Mouse (Mus musculus) layer of hippocampus, adult 18-20 months (tissue): ENCODE results near the gene Nr2e3. TPM values are rescaled to one million over a fixed set of nuclear protein-coding genes. Genes with fewer than 3 reads are reported as not detected.
"Not testable (repeated sequence)": the region's sequence is repeated elsewhere in the genome, so short reads cannot be mapped to it uniquely, and the experiment has no call there.

Experiments used
- DNase-seq, 2 experiments: peaks; one replicate each; pipeline ENCODE4 v3.0.0; 2022; ENCODE audit warnings: low spot score in 2 of 2
- total RNA-seq, 2 experiments: library from RNA; stranded (reverse); gene quantifications; 2 replicates each; pipeline ENCODE4 v1.2.3; 2021

The Nr2e3 gene
- total RNA-seq, 2 experiments from 2014 or later = not detected

DNA sequence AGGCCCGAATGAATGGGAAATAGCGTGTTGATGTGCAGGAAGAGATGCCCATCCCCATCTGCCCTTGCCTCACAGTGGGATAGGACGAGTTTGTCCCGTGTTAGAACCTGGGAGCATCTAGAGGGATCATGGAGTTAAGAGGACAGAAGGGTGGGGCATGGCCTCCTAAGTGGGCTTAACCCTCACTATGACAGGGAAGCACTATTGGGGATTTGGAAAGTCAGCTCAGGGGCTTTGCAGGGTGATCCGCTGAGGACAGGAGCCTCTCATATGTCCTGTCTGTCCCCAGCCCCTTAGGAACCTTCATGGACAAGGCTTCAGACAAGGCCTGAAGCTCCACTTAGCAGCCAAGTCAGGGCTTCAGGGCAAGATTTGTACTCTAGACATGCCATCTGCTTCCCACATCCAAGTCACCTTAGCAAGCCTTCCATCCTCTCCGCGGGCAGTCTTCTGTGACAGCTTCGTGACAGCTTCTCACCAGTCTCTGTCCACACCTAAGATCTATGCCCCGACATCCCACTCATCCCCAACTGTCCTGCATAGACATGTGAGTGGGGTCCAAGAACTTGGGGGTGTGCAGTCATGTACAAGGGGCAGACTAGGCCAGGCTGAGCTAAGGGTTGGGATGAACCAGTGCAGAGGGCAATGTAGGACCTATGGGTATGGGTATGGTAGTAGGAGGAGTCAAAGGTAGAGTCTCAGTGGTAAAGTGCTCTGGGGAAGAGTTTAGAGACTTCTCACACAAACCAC lies 9.3 kb downstream of the Nr2e3 start:
- no peak for DNase-seq

DNA sequence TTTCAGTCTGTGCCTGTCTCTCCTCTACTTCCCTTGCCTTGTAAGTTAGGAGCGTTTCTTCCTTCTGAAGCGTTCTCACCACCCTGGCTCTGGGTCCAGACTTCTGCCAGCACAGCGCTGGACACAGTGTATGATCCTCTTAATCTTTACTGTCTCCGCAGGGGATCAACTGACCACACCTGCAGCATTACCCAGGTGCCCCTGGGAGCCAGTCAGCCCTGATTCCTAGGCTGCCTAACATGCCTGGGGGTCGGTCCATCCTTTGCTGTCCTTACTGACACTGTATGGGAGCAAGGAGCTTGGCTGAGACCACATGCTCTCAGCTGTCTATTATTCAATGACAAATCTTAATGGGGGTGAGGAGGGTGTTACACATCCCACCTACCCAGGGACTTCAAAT lies 10.5 kb downstream of the Nr2e3 start:
- no peak for DNase-seq

DNA sequence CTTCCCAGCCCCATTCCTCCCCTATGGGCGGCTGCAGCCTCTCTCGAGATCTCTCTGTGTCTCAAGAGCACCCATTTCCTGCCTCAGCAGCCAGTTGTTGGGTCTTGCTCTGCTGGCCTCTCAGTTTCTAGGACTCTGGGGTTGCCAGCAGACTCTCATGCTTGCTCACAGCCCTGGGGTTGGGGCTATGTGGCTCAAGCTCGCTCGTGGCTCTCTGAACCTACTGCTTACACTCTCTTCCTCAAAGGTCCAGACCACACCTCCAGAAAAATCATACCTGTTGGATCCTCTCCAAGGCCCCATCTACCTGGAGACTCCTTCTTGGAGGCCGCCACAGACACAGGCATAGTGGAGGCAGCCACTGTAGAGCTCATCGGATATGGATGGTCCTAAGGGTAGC lies 10.9 kb downstream of the Nr2e3 start:
- no peak for DNase-seq

DNA sequence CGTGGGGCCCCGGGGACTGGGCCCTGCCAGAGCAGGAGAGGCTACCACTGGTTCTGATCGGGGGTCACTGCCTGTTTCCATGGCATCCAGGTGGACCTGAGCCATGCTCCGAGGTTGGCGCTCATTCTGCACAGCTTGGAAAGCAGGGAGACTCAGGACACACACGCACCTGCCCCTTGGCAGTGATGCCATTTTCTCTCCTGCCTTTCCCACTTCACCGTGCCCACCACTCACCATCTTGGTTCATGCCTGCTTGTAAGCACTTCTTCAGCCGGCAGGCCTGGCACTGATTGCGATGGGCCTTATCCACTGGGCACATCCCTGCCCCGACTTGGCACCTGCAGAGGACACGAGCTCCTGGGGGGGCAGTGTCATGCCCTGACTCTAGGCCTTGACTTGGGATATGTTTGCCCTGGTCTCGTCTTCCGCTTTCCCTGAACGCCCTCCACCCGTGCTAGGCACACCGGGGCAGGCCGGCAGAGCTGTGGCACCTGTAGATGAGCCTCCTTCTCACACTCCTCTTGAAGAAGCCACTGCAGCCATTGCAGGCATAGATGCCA lies 11.7 kb downstream of the Nr2e3 start:
- no peak for DNase-seq

DNA sequence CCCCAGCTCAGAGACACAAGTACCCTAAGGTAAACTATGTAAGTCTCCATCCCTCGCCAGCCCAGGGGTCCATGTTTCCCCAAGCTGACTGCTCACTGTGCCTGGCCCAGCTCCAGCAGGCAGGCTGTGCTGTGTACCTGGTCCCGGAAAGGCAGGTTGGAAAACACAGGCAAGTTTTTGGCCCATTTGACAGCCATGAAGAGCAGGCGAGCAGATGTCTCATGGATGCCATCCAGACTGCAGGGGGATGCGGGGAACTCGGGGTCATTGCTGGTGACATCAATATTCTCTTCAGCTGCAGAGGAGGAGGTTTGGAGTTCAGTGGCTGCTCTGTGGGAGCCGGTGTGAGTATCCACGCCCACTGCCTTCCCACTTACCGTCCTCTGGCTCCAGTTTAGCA lies 12.2 kb downstream of the Nr2e3 start:
- DNase-seq = no peak

DNA sequence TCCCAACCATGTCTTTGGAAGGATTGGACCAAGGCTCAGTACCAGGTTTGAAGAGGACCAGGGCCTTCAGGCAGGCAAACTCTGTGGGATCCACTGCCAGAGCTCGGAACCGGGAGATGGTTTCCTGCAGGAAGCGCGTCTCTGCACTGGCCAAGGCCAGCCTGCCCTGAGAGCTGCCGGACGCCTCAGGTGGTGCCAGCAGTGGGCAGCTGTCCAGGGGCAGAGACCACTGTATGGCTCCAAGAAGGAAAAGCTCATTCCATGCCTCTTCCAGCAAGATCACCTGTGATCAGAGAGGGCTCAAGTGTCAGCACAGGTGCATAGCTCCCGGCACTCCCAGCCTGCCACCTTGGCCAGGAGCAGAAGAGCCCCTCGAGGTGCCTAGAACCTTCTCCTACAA lies 13.2 kb downstream of the Nr2e3 start:
- DNase-seq = no peak

DNA sequence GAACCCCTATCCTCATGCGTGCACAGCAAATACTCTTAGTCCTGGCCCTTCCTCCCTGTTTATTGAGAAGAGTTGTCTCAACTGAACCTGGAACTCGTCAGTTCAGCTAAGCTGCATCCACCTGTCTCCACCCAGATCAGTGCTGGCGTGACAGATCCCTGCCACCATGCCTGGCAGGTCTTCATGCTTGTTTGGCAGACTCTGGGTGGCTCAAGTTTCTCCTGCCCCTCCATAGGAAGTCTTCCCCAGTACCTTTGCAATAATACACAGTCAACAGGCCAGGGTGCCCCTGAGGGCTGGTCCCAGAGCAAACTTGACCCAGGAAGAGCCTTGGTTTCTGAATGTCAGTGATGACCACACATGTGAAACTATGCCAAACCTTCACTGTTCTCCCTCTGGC lies 15.2 kb downstream of the Nr2e3 start:
- no peak for DNase-seq

DNA sequence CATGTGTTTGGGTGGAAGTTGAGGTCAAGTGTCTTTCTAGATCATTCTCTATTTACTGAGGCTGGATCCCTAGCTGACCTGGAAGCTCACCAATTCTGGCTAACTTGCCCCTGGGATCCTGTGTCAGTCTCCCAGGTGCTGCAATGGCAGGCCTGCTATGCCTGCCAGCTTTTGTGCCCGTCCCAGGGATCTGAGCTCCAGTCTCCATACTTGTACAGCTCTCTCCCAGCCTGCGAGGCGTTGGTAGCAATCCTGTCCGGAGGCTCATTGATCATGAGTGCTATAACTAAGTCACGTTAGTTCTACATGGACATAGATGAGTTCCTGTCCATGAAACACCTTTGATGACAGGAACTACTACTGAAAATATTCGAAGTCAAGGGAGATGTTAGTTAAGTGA lies 16.6 kb downstream of the Nr2e3 start:
- DNase-seq = no peak

DNA sequence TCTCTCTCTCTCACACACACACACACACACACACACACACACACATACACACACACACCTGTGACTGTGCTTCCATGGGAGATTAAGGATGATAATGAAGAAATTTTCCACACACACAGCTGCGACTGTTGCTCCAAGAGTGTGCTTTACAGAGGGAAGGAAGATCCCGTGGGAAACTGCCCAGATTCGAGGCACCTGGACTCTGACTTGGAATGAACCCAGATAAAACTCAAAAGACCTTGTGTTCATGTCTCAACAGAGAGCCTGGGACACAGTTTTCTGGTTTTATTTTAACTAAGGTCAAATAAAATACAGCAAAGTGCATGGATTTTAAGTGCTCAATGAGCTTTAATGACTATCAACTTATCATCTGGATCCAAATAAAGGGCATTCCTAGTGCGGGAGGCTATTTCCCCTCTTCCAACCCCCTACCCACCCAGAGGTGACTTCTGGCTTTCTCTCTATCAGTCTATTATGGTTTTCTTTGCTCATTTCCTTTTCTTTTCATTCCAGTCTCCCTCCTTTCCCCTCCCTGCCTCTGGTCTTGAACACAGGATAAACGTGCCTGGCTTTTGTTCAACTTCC lies 17.9 kb downstream of the Nr2e3 start:
- no peak for DNase-seq

DNA sequence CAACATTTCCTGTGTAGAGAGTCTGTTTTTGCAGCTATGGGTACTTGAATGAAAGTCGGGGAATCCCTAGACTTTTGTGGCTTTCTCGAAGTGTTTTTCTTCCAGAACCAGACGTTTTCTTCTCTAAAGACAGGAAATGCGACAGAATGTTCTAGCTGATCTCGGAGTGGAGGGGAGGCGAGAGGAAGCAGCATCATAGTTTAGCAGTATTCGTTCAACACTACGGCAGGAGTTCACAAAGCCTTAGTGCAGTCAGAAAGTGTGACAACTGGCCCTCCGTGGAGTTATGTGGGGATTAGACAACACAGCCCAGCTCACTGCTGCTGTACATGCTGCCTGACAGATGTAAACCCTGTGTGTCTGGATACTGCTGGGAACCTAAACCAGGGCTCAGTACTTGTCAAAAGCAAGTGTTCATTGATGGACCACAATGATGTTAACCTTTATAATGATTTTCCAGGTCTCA lies 18.5 kb downstream of the Nr2e3 start:
- no peak for DNase-seq

DNA sequence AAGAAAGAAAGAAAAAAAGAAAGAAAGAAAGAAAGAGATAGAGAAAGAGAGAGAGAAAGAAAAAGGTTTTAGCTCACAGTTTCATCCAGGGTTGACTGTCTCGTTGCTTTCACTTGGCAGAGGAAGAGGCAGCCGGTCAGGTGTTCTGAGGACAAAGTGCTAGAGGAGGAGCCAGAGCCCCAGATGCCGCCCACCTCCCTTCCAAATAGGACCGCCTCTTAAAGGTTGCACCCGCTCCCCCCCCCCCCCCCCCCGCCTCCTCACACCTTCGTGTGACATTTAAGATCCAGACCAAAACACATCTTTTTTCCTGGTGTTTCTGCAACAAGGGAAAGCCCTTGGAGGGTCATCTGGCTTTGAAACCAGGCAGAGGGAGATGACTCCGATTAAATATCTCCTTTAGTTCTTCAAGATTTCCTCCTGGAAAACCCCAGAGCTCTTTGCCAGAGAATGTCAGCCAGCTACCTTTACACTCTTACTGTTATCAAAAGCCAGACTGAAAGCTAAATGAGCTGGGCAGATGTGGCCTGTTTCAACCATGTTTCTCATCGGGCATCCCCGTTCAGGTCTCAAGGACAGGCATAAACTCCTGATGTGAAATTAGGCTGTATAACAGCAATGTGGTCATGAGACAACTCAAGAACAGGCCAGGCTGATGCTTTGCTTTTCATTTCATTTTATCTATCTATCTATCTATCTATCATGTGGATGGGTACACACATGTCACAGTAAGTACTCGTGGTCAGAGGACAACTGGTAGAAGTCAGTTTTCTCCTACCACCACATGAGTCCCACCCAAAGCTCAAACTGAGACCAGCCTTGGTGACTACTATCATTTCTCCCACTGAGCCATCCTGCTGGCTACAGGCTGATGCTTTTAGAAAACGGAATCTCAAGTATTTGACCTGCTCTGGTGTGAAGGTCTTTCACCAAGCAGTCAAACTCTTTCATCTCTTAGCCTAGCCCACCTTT lies 19.3 kb downstream of the Nr2e3 start:
- no peak for DNase-seq

DNA sequence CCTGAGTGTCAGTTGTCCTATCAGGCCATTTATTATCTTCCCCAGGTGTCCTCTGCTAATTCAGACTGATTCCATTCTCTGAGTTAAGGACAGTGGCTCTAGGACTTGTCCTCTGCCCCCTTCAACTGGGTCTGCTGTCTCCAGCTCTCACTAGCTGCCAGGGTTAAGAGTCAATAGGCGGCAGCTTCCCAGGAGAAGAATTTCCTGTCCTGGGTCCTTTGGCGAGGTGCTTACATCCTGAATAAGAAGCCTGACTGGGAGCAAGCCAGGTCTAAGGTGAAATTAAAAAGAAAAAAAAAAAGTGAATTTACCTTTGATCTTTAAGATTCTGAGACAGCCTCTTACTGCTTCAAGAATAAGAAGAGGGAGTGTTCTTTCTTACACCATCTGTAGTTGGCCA lies 20.8 kb downstream of the Nr2e3 start:
- DNase-seq = no peak

DNA sequence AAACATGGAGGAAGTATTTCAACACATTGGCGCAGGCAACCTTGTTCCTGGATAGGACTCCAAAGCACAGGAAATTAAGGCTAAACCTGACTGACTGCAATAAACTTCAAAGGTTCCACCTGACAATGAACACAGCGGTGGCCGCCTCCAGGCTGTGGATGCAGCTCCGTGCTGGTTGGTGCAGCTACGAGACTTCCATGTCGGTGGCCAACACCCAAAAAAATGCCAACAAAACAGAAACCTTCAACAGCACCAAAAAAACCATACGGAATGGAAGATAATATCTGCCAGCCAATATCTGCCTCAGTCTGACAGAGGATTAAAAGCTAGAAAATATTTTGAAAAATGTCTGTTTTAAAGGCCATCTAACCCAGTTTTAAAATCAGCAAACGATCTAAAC lies 21.9 kb downstream of the Nr2e3 start:
- DNase-seq = no peak

DNA sequence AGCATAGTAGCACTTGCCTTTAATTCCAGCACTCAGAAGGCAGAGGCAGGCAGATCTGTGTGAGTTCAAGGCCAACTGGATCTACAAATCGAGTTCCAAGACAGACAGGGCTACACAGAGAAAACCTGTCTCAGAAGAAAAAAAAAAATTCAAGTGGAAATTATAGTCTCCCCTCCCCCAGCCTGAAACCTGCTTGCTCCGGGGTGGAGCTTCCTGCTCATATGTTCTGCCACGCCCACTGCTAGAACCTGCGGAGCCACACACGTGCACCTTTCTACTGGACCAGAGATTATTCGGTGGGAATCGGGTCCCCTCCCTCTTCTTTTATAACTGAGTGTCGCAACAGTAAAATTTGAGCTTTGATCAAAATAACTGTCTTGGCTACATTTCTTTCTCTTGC lies 24.6 kb downstream of the Nr2e3 start:
- DNase-seq = not testable (repeated sequence)

DNA sequence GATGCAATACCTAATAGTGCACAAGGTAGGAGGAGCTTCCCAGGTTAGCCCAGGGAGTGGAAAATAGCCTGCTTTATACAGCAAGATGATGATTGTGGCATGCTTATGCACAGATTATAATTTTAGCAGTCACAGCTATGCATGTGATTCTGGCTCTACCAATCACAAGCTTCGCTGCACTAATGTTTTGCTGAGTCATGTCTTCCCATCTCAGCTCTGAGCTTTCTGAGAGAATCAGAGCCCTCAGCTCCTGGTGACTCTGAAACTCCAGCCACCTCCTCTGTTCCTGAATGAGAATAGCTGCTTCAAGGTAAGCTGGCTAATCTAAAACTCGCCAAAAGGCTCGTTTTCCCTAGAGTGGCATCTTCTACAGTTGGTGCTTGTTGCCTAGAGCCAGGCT lies 30.2 kb downstream of the Nr2e3 start:
- no peak for DNase-seq

DNA sequence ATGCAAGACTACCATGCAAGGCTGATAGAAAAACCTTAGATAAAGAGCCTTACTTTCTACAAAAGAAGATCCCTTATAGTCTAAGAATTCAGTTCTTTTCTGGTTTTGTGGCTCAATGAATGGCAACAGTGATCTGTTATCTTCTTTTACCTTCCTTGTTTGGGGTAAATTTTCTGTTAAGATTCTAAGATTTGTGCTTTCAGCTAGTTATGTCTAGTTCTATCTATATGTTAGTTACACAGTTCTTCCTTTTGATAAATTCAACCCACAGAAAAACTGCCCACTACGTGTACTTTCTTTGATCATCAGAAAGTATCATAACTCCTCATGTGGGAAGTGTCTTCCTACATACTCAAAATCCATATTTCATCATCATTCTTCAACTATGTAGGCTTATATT lies 45.7 kb downstream of the Nr2e3 start:
- DNase-seq = no peak

DNA sequence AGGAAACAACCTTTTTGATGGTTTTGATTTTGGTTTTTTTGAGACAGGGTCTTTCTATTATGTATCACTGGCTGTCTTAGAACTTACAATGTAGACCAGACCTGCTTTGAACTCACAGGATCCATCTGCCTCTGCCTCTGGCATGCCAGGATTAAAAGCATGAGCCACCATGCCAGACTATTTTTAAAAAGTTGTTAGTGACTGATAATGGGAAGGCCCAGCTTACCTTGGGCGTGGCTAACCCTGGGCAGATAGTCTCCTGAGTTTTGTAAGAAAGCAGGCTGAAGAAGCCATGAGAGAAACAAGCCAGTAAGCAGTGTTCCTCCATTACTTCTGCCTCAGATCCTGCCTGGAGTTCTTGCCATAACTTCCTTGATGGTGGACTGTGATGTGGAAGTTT lies 57.1 kb downstream of the Nr2e3 start:
- no peak for DNase-seq
